Mouse (Mus musculus) gastrocnemius, postnatal 10 days (tissue): ENCODE measurements around the gene Gpr179. TPM values are rescaled to one million over a fixed set of nuclear protein-coding genes. Genes with fewer than 3 reads are reported as not detected.
"Not testable (repeated sequence)": the region's sequence is repeated elsewhere in the genome, so short reads cannot be mapped to it uniquely, and the experiment has no call there.

Experiments used
- DNase-seq: peaks from one replicate; pipeline ENCODE4 v3.0.0; 2021; ENCODE audit warnings: mixed read lengths
- total RNA-seq, 2 experiments: library from RNA; stranded (reverse); gene quantifications; 2 replicates each; pipeline ENCODE4 v1.2.3; 2021

Gene Gpr179
- total RNA-seq, 2 experiments from 2014 or later: 0.07 to 0.09 TPM

DNA sequence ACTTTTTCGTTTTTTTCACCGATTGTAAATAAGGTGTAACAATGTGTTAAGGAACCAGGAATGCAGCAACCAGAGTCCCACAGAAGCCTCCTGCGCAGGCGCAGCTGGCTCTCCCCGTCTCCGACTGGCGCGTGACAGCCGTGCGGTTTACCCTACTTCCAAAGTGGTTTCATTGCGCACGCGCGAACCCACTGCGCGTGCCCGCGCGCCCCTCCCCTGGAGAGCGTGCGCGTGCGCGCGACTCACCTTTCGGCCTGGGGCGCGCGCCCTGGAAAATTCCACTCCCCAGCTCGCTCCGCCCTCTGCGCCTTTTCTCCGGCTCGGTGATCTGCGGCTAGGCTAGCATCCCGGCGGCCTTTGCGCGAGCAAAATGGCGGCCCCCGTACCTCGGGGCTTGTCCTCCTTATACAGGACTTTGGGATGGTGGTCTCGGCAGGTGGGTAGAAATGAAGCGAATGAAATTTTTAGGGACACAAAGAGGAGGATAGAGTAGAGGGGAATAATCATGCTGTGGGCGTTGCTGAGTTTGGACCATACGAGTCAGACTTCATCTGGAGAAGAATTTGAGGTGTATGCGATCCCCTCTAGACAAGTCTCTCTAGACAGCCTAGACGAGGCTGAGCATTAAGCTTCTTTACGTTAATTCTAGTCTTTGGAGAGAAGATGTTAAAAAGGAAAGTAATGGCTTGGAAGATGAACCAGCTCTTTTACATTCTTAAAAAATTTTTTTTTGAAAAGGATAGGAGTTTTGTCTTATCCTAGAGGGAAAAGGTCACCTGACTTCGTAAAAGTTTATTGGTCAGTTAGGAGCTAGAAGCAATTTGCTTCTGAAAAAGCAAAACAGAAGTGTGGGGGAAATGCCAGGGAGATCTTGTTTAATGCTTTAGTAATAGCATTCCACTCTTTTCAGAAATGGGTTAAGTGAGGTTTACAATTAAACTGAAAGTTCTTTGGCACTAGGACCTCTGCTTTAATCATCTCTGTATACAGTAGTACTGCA is 36.1 kb downstream of the Gpr179 start, which contains the start of gene Mrpl45:
Gene Mrpl45, plus strand, starts transcription at position 213 of the 1,000 bp plus-strand sequence.
- peak; percentile 99 for DNase-seq

DNA sequence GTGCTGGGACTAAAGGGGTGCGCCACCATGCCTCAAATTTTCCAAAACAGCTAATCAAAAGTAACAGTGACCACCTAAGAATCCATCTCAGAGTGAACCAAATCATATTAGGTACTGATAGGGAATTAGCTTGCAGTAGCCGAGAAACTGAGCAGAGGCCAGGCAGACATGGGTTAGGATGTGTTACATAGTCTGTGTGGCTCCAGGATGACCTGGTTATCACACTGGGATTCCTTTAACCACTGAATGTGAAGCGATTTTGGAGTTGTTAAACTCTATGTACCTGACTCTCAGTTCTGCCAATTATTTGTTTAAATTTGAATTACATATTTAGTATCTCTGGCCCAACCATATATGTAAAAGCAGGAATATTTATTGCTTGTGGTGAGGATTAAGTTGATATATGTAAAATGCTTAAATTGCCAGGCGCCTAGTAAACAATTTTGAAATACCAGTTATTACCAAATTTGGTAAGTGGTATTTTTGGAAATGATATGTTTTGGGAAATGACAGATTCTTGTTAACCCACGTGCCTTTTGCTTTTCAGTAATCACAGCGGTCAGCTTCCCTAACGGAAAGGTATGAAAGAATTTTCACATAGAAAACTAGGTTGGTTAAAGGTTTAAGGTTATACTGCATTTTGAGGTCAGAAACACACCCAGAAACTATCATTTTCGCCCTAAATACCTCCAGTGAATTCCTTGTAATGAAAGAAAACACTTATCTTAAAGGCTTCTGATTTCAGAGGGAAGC is 37.0 kb downstream of the Gpr179 start:
- no peak for DNase-seq

DNA sequence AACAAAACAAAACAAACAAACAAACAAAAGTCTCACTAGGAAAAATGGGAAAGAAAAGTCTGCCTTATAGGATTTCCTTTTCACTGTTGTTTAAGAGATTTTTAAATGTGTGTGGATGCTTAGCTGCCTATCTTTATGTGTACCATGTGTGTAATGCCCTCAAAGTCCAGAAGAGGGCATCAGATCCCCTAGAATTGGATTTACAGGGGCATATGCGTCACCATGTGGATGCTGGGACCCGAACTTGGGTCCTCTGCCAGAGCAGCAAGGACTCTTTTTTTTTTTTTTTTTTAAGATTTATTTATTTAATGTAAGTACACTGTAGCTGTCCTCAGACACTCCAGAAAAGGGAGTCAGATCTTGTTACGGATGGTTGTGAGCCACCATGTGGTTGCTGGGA is 37.8 kb downstream of the Gpr179 start:
- DNase-seq: no peak

- DNase-seq: not testable (repeated sequence)
Observed at GRCm38 (mm10) chr11:97312871-97313270, 39.0 kb downstream of the Gpr179 start.

DNA sequence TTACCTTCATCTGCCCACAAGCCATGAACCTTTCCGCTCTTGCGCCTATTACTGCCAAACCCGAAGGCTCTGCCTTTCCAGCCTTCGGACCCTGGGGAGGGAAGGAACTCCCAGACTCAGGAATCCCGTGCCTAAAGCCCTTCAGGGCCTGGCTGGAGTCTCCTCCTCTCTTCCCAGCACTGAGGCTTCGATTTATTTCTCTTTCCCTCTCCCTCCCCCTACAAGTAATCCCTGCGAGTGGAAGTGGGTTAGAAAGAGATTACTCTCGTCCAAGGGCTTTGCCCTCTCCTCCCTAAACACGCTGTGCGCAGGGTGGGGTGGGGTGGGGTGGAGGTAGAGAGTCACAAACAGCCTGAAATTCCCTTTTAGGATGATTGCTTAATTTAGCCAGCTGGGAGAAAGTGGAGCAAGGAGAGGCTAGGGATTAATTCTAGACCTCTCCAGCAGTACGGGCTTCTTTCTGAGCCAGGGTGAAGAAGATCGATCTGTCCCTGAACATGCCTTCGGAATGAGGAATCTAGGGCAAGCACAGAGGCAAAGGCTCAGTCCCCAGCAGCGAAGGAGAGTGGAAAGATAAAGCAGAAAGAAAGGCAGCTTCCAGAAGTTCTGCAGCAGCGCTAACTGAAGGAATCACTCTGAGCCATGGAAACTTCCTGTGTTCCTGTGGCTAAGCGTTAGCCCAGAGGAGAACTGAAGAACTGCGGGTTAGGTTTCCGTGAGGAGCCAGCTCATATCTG is 40.8 kb downstream of the Gpr179 start:
- DNase-seq: no peak

- peak; percentile 60 for DNase-seq
Observed at GRCm38 (mm10) chr11:97309911-97310571, 41.8 kb downstream of the Gpr179 start.

GRCm38 (mm10) chr11:97309451-97309836 is 42.4 kb downstream of the Gpr179 start:
- DNase-seq: peak; percentile 68

GRCm38 (mm10) chr11:97308806-97309450 is 42.9 kb downstream of the Gpr179 start:
- DNase-seq: no peak

DNA sequence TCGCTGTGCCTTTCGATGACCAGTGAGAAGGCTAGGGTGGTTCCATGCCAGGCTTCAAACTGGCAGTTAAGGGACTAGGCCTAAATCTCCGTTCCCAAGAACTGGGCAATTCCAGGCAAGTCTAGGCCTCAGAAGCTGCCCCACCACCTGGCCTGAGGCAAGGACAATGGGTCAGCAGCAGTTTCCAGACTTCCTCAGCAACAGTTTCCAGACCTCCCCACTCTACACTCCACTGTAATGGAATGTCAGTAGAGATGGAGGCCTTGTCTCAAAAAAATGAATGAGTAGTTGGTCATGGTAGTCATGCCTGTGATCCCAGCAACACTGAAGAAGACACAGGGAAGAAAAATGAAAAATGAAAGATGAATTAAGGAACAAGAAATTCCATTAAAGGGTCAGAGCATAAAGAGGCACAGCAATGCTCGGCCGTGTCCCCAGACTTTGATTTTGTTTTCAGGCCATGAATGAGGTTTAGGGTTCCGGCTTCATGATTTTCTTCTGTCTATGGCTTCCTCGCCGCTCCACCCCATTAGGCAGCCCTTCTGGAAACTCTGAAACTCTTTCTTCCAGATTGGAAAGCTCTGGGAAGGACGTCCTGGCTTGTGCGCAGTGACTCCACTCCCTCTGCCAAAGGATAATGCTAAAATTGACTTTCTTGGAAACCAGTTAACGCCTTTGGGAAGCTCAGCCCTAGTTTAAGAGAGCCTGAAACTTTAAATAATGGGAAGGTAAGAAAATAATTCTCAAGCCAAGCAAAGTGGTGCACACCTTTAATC is 44.4 kb downstream of the Gpr179 start:
- no peak for DNase-seq

- no peak for DNase-seq
Observed at GRCm38 (mm10) chr11:97304631-97305030, 47.2 kb downstream of the Gpr179 start.

- DNase-seq: no peak
Observed at GRCm38 (mm10) chr11:97302231-97302781, 49.6 kb downstream of the Gpr179 start.

DNA sequence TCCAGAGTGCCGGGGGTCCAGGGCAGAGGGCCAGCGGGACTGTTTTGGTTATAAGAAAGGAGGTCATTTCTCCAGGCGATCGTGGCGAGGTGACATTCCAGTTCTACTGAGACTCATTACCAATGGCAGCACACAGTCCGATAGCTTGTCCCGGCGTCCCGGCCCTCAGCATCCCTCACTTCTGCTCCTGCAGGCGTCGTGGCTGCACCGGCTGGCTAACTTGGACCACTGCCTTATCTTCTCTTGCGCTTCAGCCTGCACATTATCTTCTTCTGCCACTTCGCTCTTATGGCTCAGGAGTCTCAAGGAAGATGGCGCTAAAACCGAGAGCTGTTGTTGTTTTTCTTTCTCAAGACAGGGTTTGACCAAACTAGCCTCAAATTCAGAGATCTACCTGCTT is 50.5 kb downstream of the Gpr179 start:
- no peak for DNase-seq

DNA sequence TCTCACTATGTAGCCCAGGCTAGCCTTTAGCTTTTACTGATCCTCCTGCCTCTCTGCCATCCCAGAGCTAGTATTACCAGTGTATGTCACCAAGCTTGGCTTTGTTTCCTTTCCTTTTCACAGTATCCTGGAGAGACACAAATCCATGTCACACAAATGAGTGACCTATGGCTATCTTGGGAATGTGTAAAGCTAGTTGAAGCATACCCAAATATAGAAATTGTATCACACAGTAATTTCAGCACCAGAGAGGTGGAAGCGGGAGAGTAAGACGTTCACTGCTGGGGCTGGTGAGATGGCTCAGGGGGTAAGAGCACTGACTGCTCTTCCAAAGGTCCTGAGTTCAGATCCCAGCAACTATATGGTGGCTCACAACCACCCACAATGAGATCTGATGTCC is 51.9 kb downstream of the Gpr179 start:
- DNase-seq: no peak

- DNase-seq: no peak
Observed at GRCm38 (mm10) chr11:97296542-97296941, 55.3 kb downstream of the Gpr179 start.

DNA sequence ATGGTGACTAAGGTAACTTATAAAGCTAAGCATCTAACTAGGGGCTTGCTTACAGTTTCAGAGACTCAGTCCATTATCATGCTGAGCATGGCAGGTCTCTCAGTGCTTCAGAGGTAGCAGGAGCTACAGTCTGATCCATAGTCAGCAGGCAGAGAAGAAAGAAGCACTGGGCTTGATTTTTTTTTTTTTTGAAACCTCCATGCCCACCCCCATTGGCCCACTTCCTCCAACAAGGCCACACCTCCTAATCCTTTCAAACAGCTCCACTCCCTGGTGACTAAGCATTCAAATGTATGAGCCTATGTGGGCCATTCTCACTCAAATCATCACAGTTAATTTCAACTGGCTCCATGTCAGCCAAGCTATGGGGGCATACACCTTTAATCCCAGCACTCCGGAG is 59.1 kb downstream of the Gpr179 start:
- no peak for DNase-seq

GRCm38 (mm10) chr11:97289276-97290230 is 62.3 kb downstream of the Gpr179 start:
- DNase-seq: peak; percentile 37

- DNase-seq: no peak
Observed at GRCm38 (mm10) chr11:97287643-97288042, 64.2 kb downstream of the Gpr179 start.

GRCm38 (mm10) chr11:97286973-97287372 is 64.9 kb downstream of the Gpr179 start:
- DNase-seq: no peak
